Mouse (Mus musculus) right cerebral cortex, adult 18-20 months (tissue): ENCODE data around the gene Tcf25.
A peak's percentile ranks its signal among the peaks of the same experiment; 100 is the strongest.
"Not testable (repeated sequence)": the region's sequence is repeated elsewhere in the genome, so short reads cannot be mapped to it uniquely, and the experiment has no call there.

Experiments
- DNase-seq: peaks from one replicate; pipeline ENCODE4 v3.0.0; 2022; ENCODE audit warnings: mixed read lengths

Tcf25 gene

DNA sequence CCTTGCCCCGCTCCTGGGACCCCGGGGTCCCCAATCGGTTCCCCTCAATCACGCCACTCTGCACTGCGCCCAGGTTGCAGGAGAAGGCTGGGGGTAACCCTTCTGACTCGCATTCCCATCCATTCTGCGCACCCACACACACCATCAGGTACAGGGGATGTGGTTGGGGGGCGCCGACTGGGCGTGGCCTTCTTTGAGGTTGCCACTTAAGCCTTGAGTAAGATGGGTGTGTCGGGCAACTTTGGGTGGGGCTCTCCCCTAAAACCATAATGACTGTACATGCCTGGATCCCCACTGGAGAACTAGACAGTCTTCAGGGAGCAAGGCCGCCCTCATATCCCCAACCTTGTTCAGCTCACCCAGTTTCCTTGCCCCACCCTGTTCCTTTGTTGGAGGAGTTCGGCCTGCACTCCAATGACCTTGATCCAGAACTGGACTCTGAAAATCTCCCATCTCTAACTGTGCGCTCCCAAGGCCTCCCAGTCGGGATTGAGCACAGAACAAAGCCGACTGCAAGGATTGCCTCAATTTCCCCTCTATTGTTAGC, 38.3 kb downstream of the Tcf25 start:
- DNase-seq: peak; percentile 49

GRCm38 (mm10) chr8:123412560-123413170, 39.1 kb downstream of the Tcf25 start:
- DNase-seq: peak; percentile 91

- DNase-seq: no peak
Observed at GRCm38 (mm10) chr8:123414255-123414654, 40.7 kb downstream of the Tcf25 start.

- DNase-seq: not testable (repeated sequence)
Observed at GRCm38 (mm10) chr8:123414997-123415696, 41.6 kb downstream of the Tcf25 start.

- no peak for DNase-seq
Observed at GRCm38 (mm10) chr8:123415967-123416943, 42.7 kb downstream of the Tcf25 start.

DNA sequence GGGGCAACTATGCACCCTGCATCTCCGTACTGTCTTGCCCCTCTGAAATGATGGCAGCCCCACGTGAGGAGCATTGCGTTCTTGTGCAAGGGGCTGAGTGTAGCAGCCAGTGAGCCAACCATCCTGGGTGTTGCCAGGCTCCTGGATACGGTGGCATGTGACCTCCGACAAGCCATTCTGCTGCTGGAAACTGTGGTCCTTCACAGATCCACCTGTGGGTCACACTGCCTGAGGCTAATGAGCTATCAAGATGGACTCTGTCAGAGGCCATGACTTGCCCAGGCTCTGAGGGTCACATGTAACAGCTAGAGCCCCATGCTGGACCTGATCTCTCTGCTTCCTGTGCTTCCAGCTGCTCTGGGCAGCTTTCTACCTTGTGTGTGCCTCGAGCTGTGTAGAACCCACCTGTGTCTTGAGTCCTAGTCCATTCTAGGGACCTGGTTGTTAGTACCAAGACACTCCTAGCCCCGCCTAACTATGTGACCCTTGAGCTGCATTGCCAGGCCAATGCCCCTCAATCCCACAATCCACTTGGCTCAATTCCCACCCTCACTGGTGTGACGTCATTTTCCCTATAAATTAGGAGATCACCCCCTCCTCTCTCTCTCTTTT, 43.5 kb downstream of the Tcf25 start:
- DNase-seq: no peak

- DNase-seq: no peak
Observed at GRCm38 (mm10) chr8:123419711-123420110, 46.2 kb downstream of the Tcf25 start.

GRCm38 (mm10) chr8:123420525-123421281, 47.1 kb downstream of the Tcf25 start:
- DNase-seq: no peak

DNA sequence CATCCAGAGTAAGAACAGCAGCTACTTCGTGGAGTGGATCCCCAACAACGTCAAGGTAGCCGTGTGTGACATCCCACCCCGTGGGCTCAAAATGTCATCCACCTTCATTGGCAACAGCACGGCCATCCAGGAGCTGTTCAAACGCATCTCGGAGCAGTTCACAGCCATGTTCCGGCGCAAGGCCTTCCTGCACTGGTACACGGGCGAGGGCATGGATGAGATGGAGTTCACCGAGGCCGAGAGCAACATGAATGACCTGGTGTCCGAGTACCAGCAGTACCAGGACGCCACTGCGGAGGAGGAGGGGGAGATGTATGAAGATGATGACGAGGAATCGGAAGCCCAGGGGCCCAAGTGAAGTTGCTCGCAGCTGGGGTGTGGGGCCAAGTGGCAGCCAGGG, 47.8 kb downstream of the Tcf25 start:
- no peak for DNase-seq

DNA sequence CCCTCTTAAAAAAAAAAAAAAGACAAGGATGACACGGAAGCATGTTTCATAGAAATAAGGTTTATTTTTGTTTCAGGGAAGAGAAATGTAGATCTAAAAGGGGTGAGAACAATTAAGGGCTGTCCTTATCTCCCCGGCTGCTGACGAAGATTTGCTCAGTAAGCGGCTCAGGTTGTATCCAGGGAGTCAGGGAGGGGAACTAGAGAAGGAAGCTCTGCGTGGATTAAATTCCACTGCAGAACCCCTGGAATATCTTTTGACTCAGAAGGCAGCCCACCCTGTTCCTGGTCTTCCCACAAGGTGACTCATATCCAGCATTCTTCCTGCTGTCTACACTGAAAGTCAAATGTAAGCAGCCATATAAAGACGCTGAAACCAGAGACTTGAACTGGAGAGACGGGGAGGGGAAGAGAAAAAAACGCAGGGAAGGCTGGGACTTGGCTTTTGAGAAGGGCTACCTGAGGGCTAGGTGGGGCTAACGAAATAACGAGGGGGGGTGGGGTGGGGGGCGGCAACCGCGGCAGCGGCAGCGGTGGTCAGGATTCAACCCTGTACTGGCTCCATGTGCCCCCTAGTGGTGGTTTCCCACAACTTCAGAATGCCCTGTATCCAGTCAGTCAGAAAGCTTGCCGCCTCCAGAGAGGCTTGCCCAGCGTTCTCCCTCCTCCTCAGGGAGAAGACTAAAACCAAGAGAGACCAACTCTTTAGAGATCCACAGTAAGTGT, 48.7 kb downstream of the Tcf25 start:
- peak; percentile 88 for DNase-seq

DNA sequence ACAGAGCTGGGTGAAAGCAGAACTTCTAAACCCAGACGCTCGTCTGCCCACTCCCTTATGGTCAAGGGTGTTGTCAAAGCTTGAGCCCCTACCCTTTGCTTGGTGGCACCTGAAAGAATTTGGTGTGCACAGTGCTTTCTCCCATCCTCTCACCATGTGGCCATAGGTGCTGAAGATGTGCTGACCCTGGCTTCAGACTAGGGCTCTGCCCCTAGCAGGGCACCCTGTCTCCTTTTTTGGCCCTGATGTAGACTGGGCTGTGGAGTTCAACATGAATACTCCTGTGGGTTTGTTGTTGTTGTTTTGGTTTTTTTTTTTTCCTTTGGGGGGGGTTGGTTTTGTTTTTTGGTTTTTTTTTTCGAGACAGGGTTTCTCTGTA, 49.2 kb downstream of the Tcf25 start:
- DNase-seq: no peak

DNA sequence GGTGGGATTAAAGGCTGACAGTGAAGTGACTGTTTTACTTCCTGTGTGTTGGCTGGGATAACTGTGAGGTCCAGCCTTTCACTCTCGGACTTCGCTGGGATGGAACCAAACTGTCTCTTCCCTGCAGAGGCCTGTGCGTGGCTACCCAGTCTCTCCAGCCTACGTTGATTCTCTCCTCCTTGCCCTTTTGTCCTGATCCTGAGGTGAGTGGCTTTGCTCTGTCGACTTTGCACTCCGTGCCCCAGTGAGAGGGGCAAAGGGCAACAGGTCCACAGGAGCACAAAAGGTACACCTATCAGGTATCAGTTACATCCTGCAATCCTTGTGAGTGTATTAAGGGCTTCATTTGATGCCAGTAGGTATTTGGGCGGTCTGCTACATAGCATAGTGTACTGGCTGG, 49.9 kb downstream of the Tcf25 start, which contains the start of gene Def8:
Gene Def8, plus strand, starts transcription at position 87 of the 400 bp plus-strand sequence.
- no peak for DNase-seq

GRCm38 (mm10) chr8:123426511-123427509, 53.3 kb downstream of the Tcf25 start:
- DNase-seq: no peak

DNA sequence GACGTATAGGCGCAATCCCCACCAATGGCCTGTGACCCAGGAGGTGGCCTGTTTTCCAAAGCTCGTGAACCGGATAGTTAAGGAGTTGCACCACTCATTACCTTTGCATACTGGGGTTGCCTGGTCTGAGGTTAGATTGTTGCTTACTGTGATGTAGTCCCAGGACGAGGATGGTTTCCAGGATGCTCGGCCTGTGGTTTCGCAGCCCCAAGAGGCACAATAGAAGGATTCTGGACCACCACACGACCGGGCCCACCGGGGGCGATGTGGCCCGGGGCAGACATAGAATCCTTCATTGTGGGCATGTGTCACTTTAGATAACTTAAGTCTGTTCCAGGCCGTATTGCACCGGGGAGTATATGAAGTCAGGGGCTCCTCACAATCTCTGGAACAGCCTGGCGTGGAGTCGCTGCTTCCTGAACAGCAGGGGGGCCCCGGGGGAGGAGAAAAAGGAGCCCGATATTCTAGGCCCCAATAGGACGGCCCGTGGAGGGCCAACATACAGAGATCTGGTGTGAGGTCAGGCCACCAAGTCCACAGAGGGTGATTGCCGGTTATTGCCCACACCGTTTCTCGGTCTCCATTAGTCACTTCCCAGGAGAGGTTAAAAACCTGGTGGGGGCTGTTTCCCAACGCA, 54.2 kb downstream of the Tcf25 start:
- no peak for DNase-seq

DNA sequence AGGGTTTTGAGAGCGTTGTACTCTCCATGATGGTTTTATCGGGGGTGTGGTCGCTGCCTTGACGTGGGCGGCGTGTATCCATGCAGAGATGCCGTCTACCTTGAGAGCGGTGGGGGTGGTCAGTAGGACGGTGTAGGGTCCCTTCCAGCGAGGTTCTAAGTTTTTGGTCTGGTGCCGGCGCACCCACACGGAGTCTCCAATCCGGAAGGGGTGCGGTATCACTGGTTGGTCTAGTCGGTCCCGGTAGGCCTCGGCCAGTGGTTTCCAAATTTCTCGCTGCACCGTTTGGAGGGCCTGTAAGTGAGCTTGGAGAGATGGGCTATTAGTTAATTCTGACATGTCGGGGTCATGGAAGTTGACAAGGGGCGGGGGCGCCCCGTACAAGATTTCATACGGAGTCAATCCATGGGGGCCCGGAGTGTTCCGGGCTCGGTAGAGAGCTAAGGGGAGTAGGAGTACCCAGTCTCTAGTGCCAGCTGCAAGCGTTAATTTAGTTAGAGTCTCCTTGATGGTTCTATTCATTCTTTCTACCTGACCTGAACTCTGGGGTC, 54.9 kb downstream of the Tcf25 start:
- no peak for DNase-seq

- no peak for DNase-seq
Observed at GRCm38 (mm10) chr8:123428939-123429721, 55.6 kb downstream of the Tcf25 start.

GRCm38 (mm10) chr8:123429722-123430013, 56.1 kb downstream of the Tcf25 start:
- DNase-seq: not testable (repeated sequence)

- not testable (repeated sequence) for DNase-seq
Observed at GRCm38 (mm10) chr8:123430936-123431335, 57.4 kb downstream of the Tcf25 start.
